Mouse (Mus musculus) embryo, embryonic 9.5 days (tissue): ENCODE data around the gene Magea6.
"Not testable (repeated sequence)": the region's sequence is repeated elsewhere in the genome, so short reads cannot be mapped to it uniquely, and the experiment has no call there.

Experiments used
- DNase-seq: peaks from one replicate; pipeline ENCODE4 v3.0.0-alpha.2; 2017; ENCODE audit errors: extremely low spot score

Gene Magea6

DNA sequence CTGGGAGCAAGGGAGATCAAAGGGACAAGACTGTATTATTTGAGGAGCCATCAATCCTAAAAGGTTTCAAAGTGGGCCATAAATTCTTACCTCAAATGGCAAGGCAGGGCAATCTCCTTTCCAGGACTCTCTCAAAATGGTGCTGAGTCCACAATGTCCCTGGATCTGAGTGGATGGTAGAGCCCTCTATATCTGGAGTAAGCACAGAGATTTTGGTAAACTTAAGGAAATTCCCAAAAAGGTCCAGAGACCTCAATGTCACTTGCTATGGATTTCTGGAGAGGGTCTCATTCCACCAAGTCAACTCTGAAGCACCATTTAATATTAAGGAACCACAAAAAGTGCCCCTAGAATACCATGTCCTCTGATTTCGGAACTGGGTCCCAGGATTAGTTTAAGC lies at the start of gene Magea6:
Magea6 (minus strand) TSS at position 101 of the 400 bp plus-strand sequence.
- not testable (repeated sequence) for DNase-seq

DNA sequence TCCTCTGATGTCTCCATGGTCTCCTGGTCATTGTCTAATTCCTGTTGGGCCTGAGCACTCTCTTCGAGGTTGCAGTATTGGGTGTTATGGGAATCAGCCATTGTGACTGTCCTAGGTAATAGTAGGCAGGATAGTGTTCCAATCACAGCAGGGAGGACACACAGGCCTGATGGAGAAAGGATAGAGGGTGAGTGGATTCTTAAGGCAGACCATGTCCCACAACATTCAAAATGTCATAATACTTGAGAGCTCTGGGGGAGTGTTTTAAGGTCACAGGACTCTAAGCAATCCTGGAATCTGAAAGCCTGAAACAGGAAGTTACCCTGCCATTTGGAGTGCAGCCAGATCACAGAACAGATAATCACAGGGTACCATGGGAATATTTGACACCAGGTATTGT lies 13.6 kb upstream of the Magea6 start, which contains the start of gene Magea3:
Magea3 (minus strand) TSS at position 101 of the 400 bp plus-strand sequence.
- DNase-seq, result not testable (repeated sequence)

DNA sequence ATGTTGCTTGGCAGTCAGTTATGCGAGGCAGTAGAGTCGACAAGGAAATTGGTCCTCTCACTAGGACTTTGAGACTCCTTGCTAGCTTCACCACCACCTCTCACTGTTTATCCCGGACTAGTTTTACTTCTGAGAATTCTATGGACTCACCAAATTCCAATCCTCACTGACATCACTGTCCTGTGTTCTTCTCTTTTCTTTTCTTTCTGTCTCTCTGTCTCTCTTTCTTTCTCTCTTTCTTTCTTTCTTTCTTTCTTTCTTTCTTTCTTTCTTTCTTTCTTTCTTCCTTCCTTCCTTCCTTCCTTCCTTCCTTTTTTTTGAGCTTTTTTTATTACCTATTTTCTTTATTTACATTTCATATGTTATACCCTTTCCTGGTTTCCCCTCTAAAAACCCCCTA lies 45.6 kb downstream of the Magea6 start, which contains the start of gene Cldn34b1:
Cldn34b1 (minus strand) TSS at position 101 of the 400 bp plus-strand sequence.
- DNase-seq, result not testable (repeated sequence)
